ENCODE assay signal across 16 mouse cellular contexts in the genomic region with DNA sequence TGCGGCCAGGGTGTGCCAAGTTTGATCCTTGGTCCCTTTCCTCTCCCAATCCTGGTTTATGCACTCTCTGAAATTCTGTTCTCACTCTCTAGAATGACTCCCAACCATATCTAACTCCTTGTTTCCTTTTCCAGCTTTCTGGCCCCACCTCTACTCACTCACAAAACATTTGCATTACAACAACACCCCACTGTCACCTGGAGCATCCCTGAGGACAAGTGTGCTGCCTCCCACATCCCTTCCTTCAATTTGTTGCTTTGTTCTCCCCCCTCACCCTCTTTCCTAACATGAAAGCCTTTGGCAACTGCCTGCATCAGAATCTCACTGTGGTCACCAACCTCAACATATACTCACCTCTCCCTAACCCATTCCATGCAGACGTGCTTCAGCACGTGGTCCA. TPM values are rescaled to one million over a fixed set of nuclear protein-coding genes. Genes with fewer than 3 reads are reported as not detected.
"Had no signal": no experiment of that assay in that cellular context is flagged by ENCODE, and none has a peak within 500 bp of the region (broad histone marks: within the 10 kb centered on the region; RNA-seq: fewer than 3 reads in every experiment).

No protein-coding gene starts in this region.

- H3K36me3 ChIP-seq: liver, embryonic 15.5 days; lung, embryonic 15.5 days; midbrain, embryonic 13.5 days; midbrain, embryonic 15.5 days; neural tube, embryonic 12.5 days; stomach, embryonic 15.5 days had no signal

- DNase-seq: liver, postnatal 0 days; lung, adult 2 months; lung, postnatal 4 days; right cerebral cortex, postnatal 14 days; thymus, postnatal 14 days; thymus, postnatal 4 days had no signal

- H3K27me3 ChIP-seq: liver, embryonic 15.5 days; lung, embryonic 15.5 days; midbrain, embryonic 13.5 days; midbrain, embryonic 15.5 days; neural tube, embryonic 12.5 days; stomach, embryonic 15.5 days had no signal

- H3K4me3 ChIP-seq: liver, embryonic 15.5 days; lung, embryonic 15.5 days; midbrain, embryonic 13.5 days; midbrain, embryonic 15.5 days; neural tube, embryonic 12.5 days; stomach, embryonic 15.5 days had no signal

- H3K4me1 ChIP-seq: liver, embryonic 15.5 days; lung, embryonic 15.5 days; midbrain, embryonic 13.5 days; midbrain, embryonic 15.5 days; neural tube, embryonic 12.5 days; stomach, embryonic 15.5 days had no signal

- H3K27ac ChIP-seq: liver, embryonic 15.5 days; lung, embryonic 15.5 days; midbrain, embryonic 13.5 days; midbrain, embryonic 15.5 days; neural tube, embryonic 12.5 days; stomach, embryonic 15.5 days; stomach, postnatal 0 days had no signal

RNA-seq across cellular contexts. Expression of a gene that starts 27.2 kb away (rescaled TPM):
- total RNA-seq: megakaryocyte, adult 5-6 weeks; monocyte, adult 5-6 weeks; neutrophil, adult 5-6 weeks had no signal
